Mouse (Mus musculus) embryonic facial prominence, embryonic 11.5 days (tissue): ENCODE measurements around the gene Serhl. TPM values are rescaled to one million over a fixed set of nuclear protein-coding genes. Genes with fewer than 3 reads are reported as not detected.
"Not testable (repeated sequence)": the region's sequence is repeated elsewhere in the genome, so short reads cannot be mapped to it uniquely, and the experiment has no call there.

ENCODE experiments used
- ATAC-seq: fragments of 200-750 bp; cut with Nextera tagmentation; replicated peaks from 2 replicates; pipeline ENCODE4 v1.8.0; 2017; ENCODE audit warnings: low read depth; ENCODE audit not compliant: insufficient number of reproducible peaks, low FRiP score, low TSS enrichment
- DNase-seq: peaks from one replicate; pipeline ENCODE4 v3.0.0-alpha.2; 2015; ENCODE audit warnings: low spot score
- H3K27ac ChIP-seq: fragments of 300-500 bp; sonication (generic); replicated peaks from 2 replicates; pipeline ENCODE4 v1.5.1; 2014; ENCODE audit warnings: mild to moderate bottlenecking, low read depth, low read length, control low read depth
- H3K27me3 ChIP-seq: fragments of 300-500 bp; sonication (generic); 2 replicates; pipeline ENCODE4 v1.6.1; 2014; ENCODE audit warnings: mild to moderate bottlenecking, low read length, moderate library complexity, mixed read lengths; ENCODE audit not compliant: control insufficient read depth, insufficient read depth
- H3K36me3 ChIP-seq: fragments of 300-500 bp; sonication (generic); replicated peaks from 2 replicates; pipeline ENCODE4 v1.6.1; 2014; ENCODE audit warnings: low read depth, mild to moderate bottlenecking, low read length, moderate library complexity, mixed read lengths; ENCODE audit not compliant: control insufficient read depth, insufficient read depth
- H3K4me1 ChIP-seq: fragments of 300-500 bp; sonication (generic); 2 replicates; pipeline ENCODE4 v1.6.1; 2014; ENCODE audit warnings: low read length, mixed read lengths; ENCODE audit not compliant: control insufficient read depth, insufficient read depth
- H3K4me2 ChIP-seq: fragments of 300-500 bp; sonication (generic); 2 replicates; pipeline ENCODE4 v1.6.1; 2014; ENCODE audit warnings: low read depth, mild to moderate bottlenecking, control low read depth, low read length, moderate library complexity
- H3K4me3 ChIP-seq: fragments of 300-500 bp; sonication (generic); 2 replicates; pipeline ENCODE4 v1.5.1; 2014; ENCODE audit warnings: low read depth, low read length, control low read depth
- H3K9ac ChIP-seq: fragments of 300-500 bp; sonication (generic); replicated peaks from 2 replicates; pipeline ENCODE4 v1.6.1; 2014; ENCODE audit warnings: mild to moderate bottlenecking, control low read depth, low read length
- H3K9me3 ChIP-seq: fragments of 300-500 bp; sonication (generic); replicated peaks from 2 replicates; pipeline ENCODE4 v1.6.1; 2016; ENCODE audit warnings: mild to moderate bottlenecking, low read length, inconsistent platforms, mixed read lengths; ENCODE audit not compliant: control insufficient read depth
- WGBS: fragments of 180-500 bp; shearing (Covaris S2); extraction: QIAGEN DNeasy Blood & Tissue Kit; methylation state at CpG from one replicate; pipeline ENCODE4 v1.1.7; 2014; 5-methylcytosine and 5-hydroxymethylcytosine counted together
- polyA plus RNA-seq: library from polyadenylated mRNA; unstranded; fragments of >200 nt; fragmentation: Nextera tagmentation; extraction: Ambion mirVana; gene quantifications from 2 replicates; pipeline ENCODE4 v1.2.1, GENCODE M21; 2014

Serhl gene
- polyA plus RNA-seq, 1 experiment from 2014 or later = 43.5 TPM

DNA sequence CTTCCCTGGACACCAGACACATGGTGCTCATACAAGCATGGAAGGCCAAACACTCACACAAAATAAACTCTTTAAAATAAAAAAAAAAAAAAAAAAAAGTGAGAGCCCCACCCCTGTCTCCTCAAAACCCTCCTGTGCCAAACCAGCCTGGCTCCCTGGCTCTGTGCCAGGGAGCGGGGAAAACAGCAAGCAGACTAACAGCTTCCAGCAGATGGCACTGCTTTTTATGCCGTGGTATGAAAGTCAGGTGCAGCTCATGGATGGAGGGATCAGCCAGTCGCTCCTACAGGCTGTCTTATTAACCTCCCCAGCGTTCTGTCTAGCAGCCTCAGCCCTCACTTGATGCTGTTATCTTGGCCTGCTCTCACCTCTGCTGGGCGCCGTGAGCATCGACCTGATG, 29.1 kb downstream of the Serhl start:
- no peaks in the 10 kb centered on the region for H3K9me3 ChIP-seq
- H3K4me3 ChIP-seq = no peak overlapping the region
- 74% methylated on average over 7 of the region's 7 CpGs for WGBS
- H3K36me3 ChIP-seq = peaks cover 3% of the 10 kb centered on the region
- ATAC-seq (no peak), DNase-seq (no peak)
- H3K27ac ChIP-seq = no peak overlapping the region
- H3K27me3 ChIP-seq = no peaks in the 10 kb centered on the region
- H3K4me2 ChIP-seq = no peak overlapping the region
- H3K9ac ChIP-seq = no peak overlapping the region
- H3K4me1 ChIP-seq = no peaks in the 10 kb centered on the region

DNA sequence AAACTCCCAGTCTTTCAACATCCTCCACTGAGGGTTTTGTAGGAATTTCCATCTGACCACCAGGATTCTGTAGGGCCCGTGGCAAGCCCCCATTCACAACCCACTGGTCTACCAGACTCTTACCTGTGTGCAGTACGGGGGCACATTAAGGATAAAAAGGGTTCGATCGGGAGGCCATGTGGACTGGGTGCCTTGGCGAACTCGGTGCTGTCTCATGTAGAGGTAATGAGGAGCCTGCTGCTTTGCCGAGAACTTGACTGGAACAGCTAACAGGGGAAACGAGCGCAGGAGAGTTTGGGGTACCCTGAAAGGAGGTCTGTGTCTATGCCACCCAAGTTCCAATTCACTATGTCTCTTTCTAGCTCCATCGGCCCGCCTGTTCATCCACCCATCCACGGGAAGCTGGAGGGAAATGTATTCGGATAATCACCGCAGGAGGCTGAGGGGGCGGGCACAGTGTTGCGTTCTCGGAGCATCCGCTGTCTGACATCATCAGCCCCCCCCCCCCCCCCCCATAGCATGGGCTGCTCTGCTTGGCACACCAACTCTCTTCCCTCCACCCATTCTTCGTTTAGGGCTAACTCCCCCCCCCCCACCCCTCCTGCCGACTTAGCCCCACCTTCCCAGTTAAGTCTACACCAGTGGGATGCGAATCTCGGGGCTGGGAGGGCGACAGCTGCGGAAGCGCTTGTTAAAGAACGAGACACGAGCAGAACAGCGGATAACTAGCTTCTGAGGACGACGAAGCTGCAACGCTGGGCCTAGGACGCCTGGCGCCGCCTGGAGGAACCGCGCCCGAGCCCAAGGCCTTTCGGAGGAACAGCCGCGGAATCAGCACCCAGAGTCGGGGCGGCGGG, 32.6 kb downstream of the Serhl start:
- Histone ChIP-seq H3K36me3 (peaks cover 9% of the 10 kb centered on the region), H3K4me2 (peak overlapping the region; percentile 70), H3K4me3 (peak overlapping the region; percentile 87), H3K27ac (peak overlapping the region; percentile 41; the same call in 1 of the 2 replicates), H3K9ac (peak overlapping the region; percentile 71), H3K27me3 (no peaks in the 10 kb centered on the region), H3K4me1 (no peaks in the 10 kb centered on the region), H3K9me3 (no peaks in the 10 kb centered on the region)
- ATAC-seq (peak; percentile 45), DNase-seq (peak; percentile 64)
- WGBS = 3% methylated on average over 43 of the region's 43 CpGs

DNA sequence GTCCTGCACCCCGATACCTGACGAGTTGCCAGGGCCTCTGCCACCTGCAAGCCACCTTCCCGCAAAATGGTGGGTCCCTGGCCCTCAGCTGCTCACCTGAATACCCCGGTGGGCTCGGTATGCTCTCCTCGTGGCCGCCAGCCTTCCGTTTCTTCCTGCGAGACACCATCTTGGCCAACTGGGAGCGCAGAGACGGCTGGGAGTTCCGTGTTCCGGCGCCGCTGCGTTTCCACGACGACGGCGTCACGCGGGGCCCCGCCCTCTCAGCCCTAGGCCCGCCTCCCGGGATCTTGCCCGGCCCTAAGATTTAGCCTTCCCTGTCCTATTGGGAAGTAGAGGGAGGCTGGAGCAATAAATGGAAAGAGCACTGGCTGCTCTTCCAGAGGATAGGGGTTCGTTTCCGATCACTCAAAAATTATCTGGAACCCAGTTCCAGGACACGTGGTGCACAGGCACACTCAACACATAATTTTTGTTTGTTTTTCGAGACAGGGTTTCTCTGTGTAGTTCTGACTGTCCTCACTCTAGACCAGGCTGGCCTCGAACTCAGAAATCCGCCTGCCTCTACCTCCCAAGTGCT, 33.4 kb downstream of the Serhl start, which contains the start of gene Rrp7a:
Gene Rrp7a, minus strand, starts transcription at position 236 of the 580 bp plus-strand sequence.
- Histone ChIP-seq H3K9ac (peak within 1 kb of the TSS; percentile 71), H3K27ac (peak within 1 kb of the TSS; percentile 41; the same call in 1 of the 2 replicates), H3K9me3 (no peaks in the 10 kb centered on the region), H3K27me3 (no peaks in the 10 kb centered on the region), H3K36me3 (peaks cover 8% of the 10 kb centered on the region), H3K4me1 (no peaks in the 10 kb centered on the region), H3K4me3 (peak within 1 kb of the TSS; percentile 87), H3K4me2 (peak within 1 kb of the TSS; percentile 70)
- ATAC-seq = peak; percentile 84
- 10% methylated on average over 32 of the region's 32 CpGs for whole genome bisulfite sequencing
- peak; percentile 92 for DNase-seq

DNA sequence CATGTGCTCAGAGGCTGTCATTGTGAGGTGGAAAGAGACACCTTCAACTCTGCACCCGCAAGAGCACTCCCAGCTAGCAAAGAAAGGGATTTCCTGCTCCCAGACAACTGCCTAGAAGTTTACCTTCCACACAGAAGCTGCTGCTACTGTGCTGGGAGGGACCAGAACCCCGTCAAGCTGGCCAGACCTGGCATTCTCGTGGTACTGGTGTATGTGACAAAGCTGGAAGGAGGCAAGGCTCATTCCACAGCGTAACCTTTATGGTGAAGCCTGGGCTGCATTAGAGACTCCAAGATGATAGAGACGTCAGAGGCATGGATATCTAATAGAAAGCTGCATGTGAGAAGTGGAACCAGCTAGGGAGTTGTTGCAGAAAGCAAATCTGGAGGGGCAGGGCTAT, 35.3 kb downstream of the Serhl start:
- no peak overlapping the region for H3K9ac ChIP-seq
- H3K4me2 ChIP-seq = no peak overlapping the region
- no peak for DNase-seq
- WGBS = 68% methylated on average over 5 of the region's 5 CpGs
- H3K27me3 ChIP-seq = no peaks in the 10 kb centered on the region
- no peaks in the 10 kb centered on the region for H3K9me3 ChIP-seq
- no peak overlapping the region for H3K27ac ChIP-seq
- no peak overlapping the region for H3K4me3 ChIP-seq
- H3K36me3 ChIP-seq = peaks cover 20% of the 10 kb centered on the region
- ATAC-seq = no peak
- no peaks in the 10 kb centered on the region for H3K4me1 ChIP-seq

DNA sequence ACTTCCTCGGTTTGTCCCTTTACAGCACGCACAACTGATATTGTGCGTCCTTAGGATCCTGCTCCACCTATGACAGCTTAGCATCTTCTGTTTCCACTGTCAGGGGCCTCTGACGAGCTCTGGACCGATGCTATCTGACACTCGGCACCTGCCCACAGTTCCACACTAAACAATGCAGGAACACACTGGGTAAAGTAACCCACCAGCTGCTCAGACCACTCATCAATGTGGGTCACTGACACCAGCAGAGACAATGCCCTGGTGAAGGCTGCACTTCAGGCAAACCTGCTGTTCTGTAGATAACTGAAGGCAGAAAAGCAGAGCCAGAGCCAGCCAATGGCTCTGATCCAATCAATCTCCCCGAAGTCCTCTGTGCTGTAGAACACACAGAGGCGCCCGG, 37.3 kb downstream of the Serhl start:
- Histone ChIP-seq H3K36me3 (peaks cover 24% of the 10 kb centered on the region), H3K9ac (no peak overlapping the region), H3K4me1 (no peaks in the 10 kb centered on the region), H3K27ac (no peak overlapping the region), H3K27me3 (no peaks in the 10 kb centered on the region), H3K4me2 (no peak overlapping the region), H3K9me3 (no peaks in the 10 kb centered on the region), H3K4me3 (no peak overlapping the region)
- ATAC-seq (no peak), DNase-seq (no peak)
- 92% methylated on average over 9 of the region's 9 CpGs for WGBS

DNA sequence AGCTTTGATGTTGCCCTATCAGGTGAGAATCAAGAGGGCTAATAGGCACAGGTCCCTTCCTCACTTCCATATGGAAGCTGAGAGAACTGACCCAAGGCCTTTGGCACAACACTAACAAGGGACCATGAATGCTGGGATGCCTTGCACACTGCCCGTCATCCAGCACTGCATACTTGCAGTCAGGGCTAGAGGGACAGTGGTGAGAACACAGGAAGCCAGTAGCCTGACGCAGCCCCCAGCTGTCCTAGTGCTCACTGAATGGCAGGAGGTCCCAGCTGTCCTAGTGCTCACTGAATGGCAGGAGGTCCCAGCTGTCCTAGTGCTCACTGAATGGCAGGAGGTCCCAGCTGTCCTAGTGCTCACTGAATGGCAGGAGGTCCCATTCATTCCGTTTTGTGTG, 37.7 kb downstream of the Serhl start:
- not testable (repeated sequence) for H3K9me3 ChIP-seq, ATAC-seq, H3K4me3 ChIP-seq, H3K27ac ChIP-seq, H3K27me3 ChIP-seq, H3K9ac ChIP-seq, H3K4me1 ChIP-seq, DNase-seq, H3K4me2 ChIP-seq
- H3K36me3 ChIP-seq = peaks cover 28% of the 10 kb centered on the region
- WGBS = 82% methylated on average over 3 of the region's 3 CpGs

DNA sequence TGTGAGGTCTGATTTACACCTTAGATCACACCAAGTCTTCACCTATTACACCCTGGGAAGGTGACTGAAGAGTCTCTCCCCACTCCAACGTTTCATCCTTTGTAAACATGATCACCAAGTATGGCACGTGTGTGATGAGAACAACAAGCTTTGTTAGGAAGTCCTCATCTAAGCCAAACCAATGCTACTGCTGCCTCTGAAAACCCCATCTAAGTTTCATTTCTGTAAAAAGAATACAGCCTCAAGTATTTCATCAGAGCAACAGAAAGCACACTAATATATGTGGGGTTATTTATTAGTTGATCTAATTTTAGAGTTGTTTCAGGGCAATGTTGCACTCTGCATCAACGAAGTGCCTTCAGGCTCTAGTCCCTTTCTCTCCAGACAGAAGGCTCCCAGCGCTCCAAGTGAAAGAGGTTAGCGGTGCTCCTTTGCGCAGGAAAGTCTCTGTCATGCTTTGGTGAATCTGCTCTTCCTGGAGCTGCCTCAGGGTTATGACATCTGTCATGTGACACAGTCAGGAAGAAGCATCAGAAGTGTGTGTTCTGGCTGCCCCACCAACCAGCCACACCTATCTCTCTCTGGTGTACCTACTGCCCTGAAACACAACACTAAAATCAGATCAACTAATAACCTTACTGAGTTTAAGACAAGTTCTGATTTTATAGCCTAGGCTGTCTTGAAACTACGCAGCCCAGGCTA, 40.4 kb downstream of the Serhl start:
- Histone ChIP-seq H3K36me3 (peaks cover 37% of the 10 kb centered on the region), H3K4me1 (no peaks in the 10 kb centered on the region), H3K27ac (no peak overlapping the region), H3K4me3 (no peak overlapping the region), H3K9me3 (no peaks in the 10 kb centered on the region), H3K9ac (no peak overlapping the region), H3K27me3 (no peaks in the 10 kb centered on the region), H3K4me2 (no peak overlapping the region)
- ATAC-seq (no peak), DNase-seq (no peak)
- WGBS = 96% methylated on average over 7 of the region's 7 CpGs

DNA sequence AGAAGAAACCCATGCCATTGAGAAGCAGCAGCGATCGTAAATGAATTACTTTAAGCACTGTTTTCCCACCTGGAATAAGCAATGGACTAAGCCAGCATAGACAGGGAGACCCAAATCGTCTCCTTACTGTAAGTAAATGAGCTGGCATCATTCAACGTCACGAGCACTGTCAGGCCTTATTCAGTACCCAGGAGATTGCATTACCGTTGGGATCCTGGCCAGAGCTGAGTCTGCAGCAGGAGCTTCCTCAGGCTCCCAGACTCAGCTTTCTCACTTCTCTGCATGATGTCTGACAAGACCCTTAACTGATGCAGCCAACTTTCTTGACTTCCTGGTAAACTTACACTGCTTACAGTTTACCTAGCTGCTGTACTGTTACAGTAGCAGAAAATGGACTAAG, 45.4 kb downstream of the Serhl start:
- DNase-seq (no peak), ATAC-seq (no peak)
- Histone ChIP-seq H3K27me3 (no peaks in the 10 kb centered on the region), H3K27ac (no peak overlapping the region), H3K4me1 (no peaks in the 10 kb centered on the region), H3K4me2 (no peak overlapping the region), H3K9me3 (no peaks in the 10 kb centered on the region), H3K36me3 (peaks cover 19% of the 10 kb centered on the region), H3K9ac (no peak overlapping the region), H3K4me3 (no peak overlapping the region)
- 94% methylated on average over 6 of the region's 6 CpGs for WGBS
